Mouse (Mus musculus) CH12.LX (cell line): ENCODE data around the gene Ttc4. TPM values are rescaled to one million over a fixed set of nuclear protein-coding genes. Genes with fewer than 3 reads are reported as not detected.

Experiments used
- DNase-seq: peaks from one replicate; pipeline ENCODE4 v3.0.0-alpha.2; 2013; ENCODE audit errors: extremely low read depth
- H3K27ac ChIP-seq: 2 replicates; pipeline ENCODE4 v1.5.1; 2012; ENCODE audit warnings: low read depth, mild to moderate bottlenecking, control low read depth, moderate library complexity; ENCODE audit not compliant: insufficient read depth
- H3K27me3 ChIP-seq: replicated peaks from 2 replicates; pipeline ENCODE3; 2012; ENCODE audit warnings: inconsistent platforms
- H3K36me3 ChIP-seq, 2 experiments: replicated peaks in 1 of 2; 2 replicates each; pipeline versions ENCODE3 to v1.6.1; 2012; ENCODE audit warnings: inconsistent platforms in 1 of 2, low read length in 1 of 2, mild to moderate bottlenecking in 1 of 2, mixed read lengths in 1 of 2, moderate library complexity in 1 of 2; ENCODE audit not compliant: control insufficient read depth in 1 of 2, insufficient read depth in 1 of 2
- H3K4me1 ChIP-seq, 2 experiments: 2 replicates each; pipeline ENCODE4 v1.6.1; 2012; ENCODE audit warnings: inconsistent platforms in 1 of 2, moderate library complexity in 1 of 2; ENCODE audit not compliant: insufficient read depth in 2 of 2, control insufficient read depth in 1 of 2
- H3K4me2 ChIP-seq: 2 replicates; pipeline ENCODE4 v1.6.1; 2012; ENCODE audit warnings: low read depth, mild to moderate bottlenecking, control low read depth; ENCODE audit not compliant: poor library complexity, insufficient read depth, severe bottlenecking
- H3K4me3 ChIP-seq, 3 experiments: fragments of 150-350 bp in 1 of 3; sonication (generic) in 1 of 3; replicated peaks in 1 of 3; 2 replicates each; pipeline versions ENCODE3 to v1.5.1; 2011 to 2012; ENCODE audit warnings: low read depth in 2 of 3, low read length in 2 of 3, mild to moderate bottlenecking in 2 of 3, moderate library complexity in 2 of 3, control low read depth in 1 of 3, improper control_type of control experiment in 1 of 3, inconsistent platforms in 1 of 3, mixed read lengths in 1 of 3; ENCODE audit not compliant: poor library complexity in 1 of 3
- H3K79me2 ChIP-seq: replicated peaks from 2 replicates; pipeline ENCODE4 v1.6.1; 2012; ENCODE audit warnings: mild to moderate bottlenecking, moderate library complexity; ENCODE audit not compliant: control insufficient read depth, poor library complexity, insufficient read depth, severe bottlenecking; ENCODE audit errors: extremely low read depth
- H3K9ac ChIP-seq: 2 replicates; pipeline ENCODE4 v1.6.1; 2012; ENCODE audit warnings: low read depth, mild to moderate bottlenecking, control low read depth, moderate library complexity; ENCODE audit not compliant: insufficient read depth
- H3K9me3 ChIP-seq: replicated peaks from 2 replicates; pipeline ENCODE3; 2012; ENCODE audit warnings: low read length, inconsistent platforms, mixed read lengths
- CHD1 ChIP-seq: IDR thresholded peaks from 2 replicates; pipeline ENCODE4 v1.6.1; 2012; ENCODE audit warnings: low read depth, low read length, improper control_type of control experiment, inconsistent platforms
- CHD2 ChIP-seq: IDR thresholded peaks from 2 replicates; pipeline ENCODE4 v1.6.1; 2011; ENCODE audit warnings: low read length, improper control_type of control experiment
- CTCF ChIP-seq, 2 experiments: IDR thresholded peaks in 1 of 2; conservative IDR thresholded peaks in 1 of 2; 2 replicates each; pipeline ENCODE4 v1.5.1; 2011 to 2012; ENCODE audit warnings: low read depth in 2 of 2, low read length in 2 of 2, improper control_type of control experiment in 1 of 2, inconsistent platforms in 1 of 2, mild to moderate bottlenecking in 1 of 2, moderate library complexity in 1 of 2
- E2F4 ChIP-seq: IDR thresholded peaks from 2 replicates; pipeline ENCODE4 v1.6.1; 2011; ENCODE audit warnings: low read depth, low read length, improper control_type of control experiment; ENCODE audit not compliant: insufficient replicate concordance
- HCFC1 ChIP-seq: IDR thresholded peaks from 2 replicates; pipeline ENCODE4 v1.6.1; 2012; ENCODE audit warnings: low read depth, mild to moderate bottlenecking, inconsistent platforms, low read length, improper control_type of control experiment
- KAT2A ChIP-seq: IDR thresholded peaks from 2 replicates; pipeline ENCODE4 v1.6.1; 2012; ENCODE audit warnings: low read length, improper control_type of control experiment, inconsistent platforms; ENCODE audit not compliant: insufficient replicate concordance
- MAFK ChIP-seq: IDR thresholded peaks from 2 replicates; pipeline ENCODE4 v1.6.1; 2011; ENCODE audit warnings: low read length, improper control_type of control experiment; ENCODE audit not compliant: insufficient replicate concordance
- MAZ ChIP-seq: IDR thresholded peaks from 2 replicates; pipeline ENCODE4 v1.6.1; 2012; ENCODE audit warnings: low read depth, mild to moderate bottlenecking, inconsistent platforms, low read length, improper control_type of control experiment, moderate library complexity
- NELFE ChIP-seq: IDR thresholded peaks from 2 replicates; pipeline ENCODE4 v1.6.1; 2011; ENCODE audit warnings: low read depth, low read length, improper control_type of control experiment
- NRF1 ChIP-seq: IDR thresholded peaks from 2 replicates; pipeline ENCODE4 v1.6.1; 2014; ENCODE audit warnings: low read depth, mild to moderate bottlenecking, inconsistent platforms, low read length, improper control_type of control experiment, moderate library complexity
- PAX5 ChIP-seq: IDR thresholded peaks from 2 replicates; pipeline ENCODE4 v1.6.1; 2012; ENCODE audit warnings: low read length, inconsistent platforms, mixed read lengths
- RAD21 ChIP-seq: IDR thresholded peaks from 2 replicates; pipeline ENCODE4 v1.6.1; 2011; ENCODE audit warnings: low read depth, mild to moderate bottlenecking, low read length, improper control_type of control experiment, moderate library complexity
- SMC3 ChIP-seq: IDR thresholded peaks from 2 replicates; pipeline ENCODE4 v1.6.1; 2011; ENCODE audit warnings: low read depth, low read length, improper control_type of control experiment
- TCF12 ChIP-seq: IDR thresholded peaks from 2 replicates; pipeline ENCODE4 v1.6.1; 2014; ENCODE audit warnings: low read depth, mild to moderate bottlenecking, inconsistent platforms, low read length, improper control_type of control experiment
- USF1 ChIP-seq: IDR thresholded peaks from 2 replicates; pipeline ENCODE4 v1.6.1; 2014; ENCODE audit warnings: low read depth, mild to moderate bottlenecking, inconsistent platforms, low read length, improper control_type of control experiment
- USF2 ChIP-seq: conservative IDR thresholded peaks from 2 replicates; pipeline ENCODE4 v1.6.1; 2011; ENCODE audit warnings: low read depth, low read length, improper control_type of control experiment
- ZC3H11A ChIP-seq: IDR thresholded peaks from 2 replicates; pipeline ENCODE4 v1.6.1; 2012; ENCODE audit warnings: low read depth, mild to moderate bottlenecking, inconsistent platforms, low read length, improper control_type of control experiment
- ZKSCAN1 ChIP-seq: IDR thresholded peaks from 2 replicates; pipeline ENCODE4 v1.6.1; 2012; ENCODE audit warnings: low read depth, inconsistent platforms, low read length, improper control_type of control experiment, borderline replicate concordance
- ZMIZ1 ChIP-seq: IDR thresholded peaks from 2 replicates; pipeline ENCODE4 v1.6.1; 2012; ENCODE audit warnings: low read depth, mild to moderate bottlenecking, inconsistent platforms, low read length, improper control_type of control experiment
- ZNF384 ChIP-seq: IDR thresholded peaks from 2 replicates; pipeline ENCODE4 v1.6.1; 2012; ENCODE audit warnings: low read depth, low read length, improper control_type of control experiment, inconsistent platforms
- dilution Hi-C: fragments of 300-500 bp; cut with MboI; formaldehyde crosslinking; loops from 2 replicates; pipeline ENCODE4 v1.14.3; 2020; ENCODE audit warnings: low sequenced_read_pairs; ENCODE audit not compliant: extremely low pct_unique_long_range_greater_than_20kb, extremely low pct_ligation_motif_present
- in situ Hi-C: fragments of 300-500 bp; cut with MboI; formaldehyde crosslinking; loops from 3 replicates; pipeline ENCODE4 v1.14.3; 2019; ENCODE audit warnings: low sequenced_read_pairs, low pct_ligation_motif_present, low pct_unique_long_range_greater_than_20kb, mixed read lengths
- polyA plus RNA-seq: library from polyadenylated mRNA; unstranded; fragments of >175 nt; gene quantifications from 2 replicates; pipeline ENCODE4 v1.2.1, GENCODE M21; 2012; ENCODE audit warnings: low read depth; ENCODE audit not compliant: insufficient read length
- total RNA-seq, 2 experiments: library from RNA; depleted of rRNA; stranded (reverse); fragments of 300-350 nt in 1 of 2; fragments of >200 nt in 1 of 2; gene quantifications; 2 replicates each; pipeline ENCODE4 v1.2.3; 2012 to 2014

Gene Ttc4
- total and polyA plus RNA-seq, 3 experiments, result 47.8 to 61.8 (median 50.2) TPM

- peaks cover 63% of the 10 kb centered on the region for H3K27me3 ChIP-seq
- in situ Hi-C loops (loop anchor here (10.0 to 25.0 kb wide), 2 partner anchors 164 to 532 kb away; no protein-coding TSS in a partner anchor), dilution Hi-C loops (no loop called here)
- TF ChIP-seq E2F4 (no peak), CHD2 (no peak), ZC3H11A (peak; percentile 40; the same call in 1 of the 2 replicates), MAFK (no peak), HCFC1 (no peak), USF1 (no peak), ZKSCAN1 (no peak), ZMIZ1 (no peak), SMC3 (peak; percentile 91), NRF1 (no peak), CHD1 (no peak), USF2 (no peak), RAD21 (peak; percentile 79), MAZ (no peak), PAX5 (no peak), CTCF (conservative IDR thresholded peaks at IDR 0.05 in 1 of 2, IDR thresholded peaks at IDR 0.05 in 1 of 2; ENCODE audit: low read depth in 2 of 2, low read length in 2 of 2) (peak; percentile 84 to 96), ZNF384 (no peak)
- no peak overlapping the region for H3K27ac ChIP-seq
- H3K4me1 ChIP-seq, result peaks cover 0 to 8% of the 10 kb centered on the region in 2 experiments; a peak in 2 of 4 replicates
- no peak overlapping the region for H3K9ac ChIP-seq
- H3K36me3 ChIP-seq, result no peaks in the 10 kb centered on the region
- H3K4me2 ChIP-seq, result no peak overlapping the region
- peak; percentile 60 for DNase-seq
- H3K79me2 ChIP-seq, result no peaks in the 10 kb centered on the region
- no peak overlapping the region for H3K4me3 ChIP-seq
- H3K9me3 ChIP-seq, result no peaks in the 10 kb centered on the region
Observed at GRCm38 (mm10) chr4:106630333-106631220, 48.2 kb downstream of the Ttc4 start.

GRCm38 (mm10) chr4:106629374-106629773 is 49.4 kb downstream of the Ttc4 start:
- Histone ChIP-seq H3K27ac (no peak overlapping the region), H3K4me1 (peaks cover 0 to 8% of the 10 kb centered on the region in 2 experiments; a peak in 2 of 4 replicates), H3K9ac (no peak overlapping the region), H3K27me3 (peaks cover 63% of the 10 kb centered on the region), H3K4me3 (no peak overlapping the region), H3K4me2 (no peak overlapping the region), H3K79me2 (no peaks in the 10 kb centered on the region), H3K9me3 (no peaks in the 10 kb centered on the region), H3K36me3 (no peaks in the 10 kb centered on the region)
- in situ Hi-C loops (loop anchor here (5.0 to 25.0 kb wide), 2 partner anchors 78 to 533 kb away; no protein-coding TSS in a partner anchor), dilution Hi-C loops (no loop called here)
- no peak for DNase-seq
- TF ChIP-seq KAT2A (no peak), USF2 (no peak), NELFE (no peak), CHD1 (no peak), TCF12 (no peak), ZMIZ1 (no peak)
